Mouse (Mus musculus): ENCODE results near the gene S1pr4. TPM values are rescaled to one million over a fixed set of nuclear protein-coding genes. Genes with fewer than 3 reads are reported as not detected.

Gene S1pr4
- polyA plus RNA-seq, 1 experiment from 2014 or later: 0.53 TPM

- Histone ChIP-seq H3K9me3 (no peaks in the 10 kb centered on the region), H3K9ac (replicated peaks) (no peak within 1 kb of the TSS), H3K27me3 (peaks cover 99% of the 10 kb centered on the region), H3K27ac (no peak within 1 kb of the TSS), H3K36me3 (no peaks in the 10 kb centered on the region), H3K4me3 (replicated peaks) (no peak within 1 kb of the TSS), H3K4me2 (no peak within 1 kb of the TSS), H3K4me1 (replicated peaks) (peaks cover 6% of the 10 kb centered on the region)
- ATAC-seq (ENCODE audit: insufficient number of reproducible peaks, insufficient read depth, low FRiP score, low TSS enrichment, low read depth): no peak
- WGBS: 64% methylated on average over 28 of the region's 28 CpGs
Measured at GRCm38 (mm10) chr10:81455181-81455895, 44.6 kb downstream of the S1pr4 start, which contains the start of gene Nfic. Gene Nfic (minus strand): TSS chr10:81455635.

- H3K27ac ChIP-seq: no peak overlapping the region
- peaks cover 4% of the 10 kb centered on the region for H3K4me1 ChIP-seq (replicated peaks)
- no peak overlapping the region for H3K4me3 ChIP-seq (replicated peaks)
- H3K9me3 ChIP-seq: no peaks in the 10 kb centered on the region
- no peaks in the 10 kb centered on the region for H3K36me3 ChIP-seq
- ATAC-seq (ENCODE audit: insufficient number of reproducible peaks, insufficient read depth, low FRiP score, low TSS enrichment, low read depth): no peak
- WGBS: 79% methylated on average over 2 of the region's 2 CpGs
- H3K27me3 ChIP-seq: peaks cover 88% of the 10 kb centered on the region
- H3K9ac ChIP-seq (replicated peaks): no peak overlapping the region
- no peak overlapping the region for H3K4me2 ChIP-seq
Measured at GRCm38 (mm10) chr10:81454106-81454505, 45.8 kb downstream of the S1pr4 start.

GRCm38 (mm10) chr10:81452947-81453288, 47.0 kb downstream of the S1pr4 start:
- no peak overlapping the region for H3K27ac ChIP-seq
- H3K4me2 ChIP-seq: no peak overlapping the region
- ATAC-seq (ENCODE audit: insufficient number of reproducible peaks, insufficient read depth, low FRiP score, low TSS enrichment, low read depth): no peak
- H3K27me3 ChIP-seq: peaks cover 77% of the 10 kb centered on the region
- H3K36me3 ChIP-seq: no peaks in the 10 kb centered on the region
- WGBS: 3% methylated on average over 14 of the region's 14 CpGs
- H3K4me1 ChIP-seq (replicated peaks): peaks cover 4% of the 10 kb centered on the region
- no peaks in the 10 kb centered on the region for H3K9me3 ChIP-seq
- no peak overlapping the region; the same call in 1 of the 2 replicates for H3K9ac ChIP-seq (replicated peaks)
- H3K4me3 ChIP-seq (replicated peaks): 0 out of 2 replicates have a peak overlapping the region, but pooled peaks have one; percentile 3

- Histone ChIP-seq H3K27ac (no peak overlapping the region), H3K4me3 (replicated peaks) (0 out of 2 replicates have a peak overlapping the region, but pooled peaks have one; percentile 3), H3K4me1 (replicated peaks) (peaks cover 4% of the 10 kb centered on the region), H3K36me3 (no peaks in the 10 kb centered on the region), H3K4me2 (peak overlapping the region; percentile 17; the same call in 1 of the 2 replicates), H3K9ac (replicated peaks) (no peak overlapping the region; the same call in 1 of the 2 replicates), H3K9me3 (no peaks in the 10 kb centered on the region), H3K27me3 (peaks cover 72% of the 10 kb centered on the region)
- WGBS: 10% methylated on average over 36 of the region's 36 CpGs
- no peak for ATAC-seq (ENCODE audit: insufficient number of reproducible peaks, insufficient read depth, low FRiP score, low TSS enrichment, low read depth)
Measured at GRCm38 (mm10) chr10:81452237-81452946, 47.5 kb downstream of the S1pr4 start.

- Histone ChIP-seq H3K4me2 (no peak overlapping the region), H3K4me1 (replicated peaks) (peaks cover 4% of the 10 kb centered on the region), H3K27me3 (peaks cover 62% of the 10 kb centered on the region), H3K27ac (no peak overlapping the region), H3K36me3 (no peaks in the 10 kb centered on the region), H3K9me3 (no peaks in the 10 kb centered on the region), H3K4me3 (replicated peaks) (no peak overlapping the region), H3K9ac (replicated peaks) (no peak overlapping the region)
- 59% methylated on average over 6 of the region's 6 CpGs for WGBS
- ATAC-seq (ENCODE audit: insufficient number of reproducible peaks, insufficient read depth, low FRiP score, low TSS enrichment, low read depth): no peak
Measured at GRCm38 (mm10) chr10:81451365-81451745, 48.6 kb downstream of the S1pr4 start.

- no peak overlapping the region for H3K4me3 ChIP-seq (replicated peaks)
- no peak overlapping the region for H3K9ac ChIP-seq (replicated peaks)
- H3K27me3 ChIP-seq: peaks cover 56% of the 10 kb centered on the region
- ATAC-seq (ENCODE audit: insufficient number of reproducible peaks, insufficient read depth, low FRiP score, low TSS enrichment, low read depth): no peak
- no peak overlapping the region for H3K27ac ChIP-seq
- WGBS: 60% methylated on average over 9 of the region's 9 CpGs
- H3K4me1 ChIP-seq (replicated peaks): peaks cover 4% of the 10 kb centered on the region
- H3K4me2 ChIP-seq: no peak overlapping the region
- H3K9me3 ChIP-seq: no peaks in the 10 kb centered on the region
- no peaks in the 10 kb centered on the region for H3K36me3 ChIP-seq
Measured at GRCm38 (mm10) chr10:81450641-81451364, 49.1 kb downstream of the S1pr4 start.

- Histone ChIP-seq H3K36me3 (no peaks in the 10 kb centered on the region), H3K4me2 (no peak overlapping the region), H3K9ac (replicated peaks) (no peak overlapping the region), H3K27ac (no peak overlapping the region), H3K4me3 (replicated peaks) (no peak overlapping the region), H3K9me3 (no peaks in the 10 kb centered on the region), H3K27me3 (peaks cover 50% of the 10 kb centered on the region), H3K4me1 (replicated peaks) (peaks cover 4% of the 10 kb centered on the region)
- peak; percentile 64; the same call in 1 of the 2 replicates for ATAC-seq (ENCODE audit: insufficient number of reproducible peaks, insufficient read depth, low FRiP score, low TSS enrichment, low read depth)
- 2% methylated on average over 7 of the region's 7 CpGs for WGBS
Measured at GRCm38 (mm10) chr10:81450140-81450539, 49.8 kb downstream of the S1pr4 start.

Small RNA genes within 50 kb of the gene (microRNA-seq; reads per million reads assigned to microRNA genes)
- not detected for gene Gm25595

Other genes starting within 250 kb of the S1pr4 start
- gene Matk, start 247.2 kb downstream of the S1pr4 start, polyA plus RNA-seq (2016; fragmentation: Nextera tagmentation; extraction: Ambion mirVana): 4.2 and 4.9 TPM in 2 replicates
- gene Mrpl54, start 233.2 kb downstream of the S1pr4 start, polyA plus RNA-seq (2016; fragmentation: Nextera tagmentation; extraction: Ambion mirVana): 207 and 217 TPM in 2 replicates
- gene Apba3, start 233.2 kb downstream of the S1pr4 start, polyA plus RNA-seq (2016; fragmentation: Nextera tagmentation; extraction: Ambion mirVana): 48.8 and 53.1 TPM in 2 replicates
- 3.2 and 3.6 TPM in 2 replicates for gene Tjp3, start 208.6 kb downstream of the S1pr4 start, polyA plus RNA-seq (2016; fragmentation: Nextera tagmentation; extraction: Ambion mirVana)
- gene Pip5k1c, start 207.2 kb downstream of the S1pr4 start, polyA plus RNA-seq (2016; fragmentation: Nextera tagmentation; extraction: Ambion mirVana): 63.9 and 68.5 TPM in 2 replicates
- 57.7 and 58.7 TPM in 2 replicates for gene Cactin, start 179.0 kb downstream of the S1pr4 start, polyA plus RNA-seq (2016; fragmentation: Nextera tagmentation; extraction: Ambion mirVana)
- gene Tbxa2r, start 171.4 kb downstream of the S1pr4 start, polyA plus RNA-seq (2016; fragmentation: Nextera tagmentation; extraction: Ambion mirVana): 2.2 and 2.6 TPM in 2 replicates
- gene Gipc3, start 156.9 kb downstream of the S1pr4 start, polyA plus RNA-seq (2016; fragmentation: Nextera tagmentation; extraction: Ambion mirVana): 0.05 TPM in 1 of 2 replicates, not detected in the other
- gene Hmg20b, start 149.7 kb downstream of the S1pr4 start, polyA plus RNA-seq (2016; fragmentation: Nextera tagmentation; extraction: Ambion mirVana): 122 TPM in 2 replicates
- gene Mfsd12, start 142.6 kb downstream of the S1pr4 start, polyA plus RNA-seq (2016; fragmentation: Nextera tagmentation; extraction: Ambion mirVana): 12.5 and 13.3 TPM in 2 replicates
- 0.76 and 0.79 TPM in 2 replicates for gene 4930404N11Rik, start 134.3 kb downstream of the S1pr4 start, polyA plus RNA-seq (2016; fragmentation: Nextera tagmentation; extraction: Ambion mirVana)
- gene Fzr1, start 121.6 kb downstream of the S1pr4 start, polyA plus RNA-seq (2016; fragmentation: Nextera tagmentation; extraction: Ambion mirVana): 136 and 137 TPM in 2 replicates
- 71.9 and 74.6 TPM in 2 replicates for gene Dohh, start 115.7 kb downstream of the S1pr4 start, polyA plus RNA-seq (2016; fragmentation: Nextera tagmentation; extraction: Ambion mirVana)
- 3.3 and 3.8 TPM in 2 replicates for gene Gm48551, start 115.7 kb downstream of the S1pr4 start, polyA plus RNA-seq (2016; fragmentation: Nextera tagmentation; extraction: Ambion mirVana)
- 1.1 and 3.1 TPM in 2 replicates for gene Gm48552, start 111.1 kb downstream of the S1pr4 start, polyA plus RNA-seq (2016; fragmentation: Nextera tagmentation; extraction: Ambion mirVana)
- gene Smim24, start 107.1 kb downstream of the S1pr4 start, polyA plus RNA-seq (2016; fragmentation: Nextera tagmentation; extraction: Ambion mirVana): 2.9 and 3.0 TPM in 2 replicates
- 30.8 and 31.1 TPM in 2 replicates for gene Nfic, start 44.5 kb downstream of the S1pr4 start, polyA plus RNA-seq (2016; fragmentation: Nextera tagmentation; extraction: Ambion mirVana)
- 0.70 and 0.93 TPM in 2 replicates for gene Celf5, start 17.4 kb downstream of the S1pr4 start, polyA plus RNA-seq (2016; fragmentation: Nextera tagmentation; extraction: Ambion mirVana)
- gene Ncln, start 3.7 kb downstream of the S1pr4 start, polyA plus RNA-seq (2016; fragmentation: Nextera tagmentation; extraction: Ambion mirVana): 84.3 and 86.9 TPM in 2 replicates
- gene Gna15, start 24.1 kb upstream of the S1pr4 start, polyA plus RNA-seq (2016; fragmentation: Nextera tagmentation; extraction: Ambion mirVana): 1.2 and 1.4 TPM in 2 replicates
- 82.9 and 86.1 TPM in 2 replicates for gene Gna11, start 45.1 kb upstream of the S1pr4 start, polyA plus RNA-seq (2016; fragmentation: Nextera tagmentation; extraction: Ambion mirVana)
- gene Aes, start 59.4 kb upstream of the S1pr4 start, polyA plus RNA-seq (2016; fragmentation: Nextera tagmentation; extraction: Ambion mirVana): 453 and 478 TPM in 2 replicates
- 39.4 and 45.6 TPM in 2 replicates for gene Tle2, start 74.4 kb upstream of the S1pr4 start, polyA plus RNA-seq (2016; fragmentation: Nextera tagmentation; extraction: Ambion mirVana)
- 15.2 TPM in 2 replicates for gene Tle6, start 100.9 kb upstream of the S1pr4 start, polyA plus RNA-seq (2016; fragmentation: Nextera tagmentation; extraction: Ambion mirVana)
- gene BC025920, start 106.1 kb upstream of the S1pr4 start, polyA plus RNA-seq (2016; fragmentation: Nextera tagmentation; extraction: Ambion mirVana): 2.0 and 2.2 TPM in 2 replicates
- 55.8 and 57.5 TPM in 2 replicates for gene Sirt6, start 127.7 kb upstream of the S1pr4 start, polyA plus RNA-seq (2016; fragmentation: Nextera tagmentation; extraction: Ambion mirVana)
- 10.1 and 10.4 TPM in 2 replicates for gene Ankrd24, start 128.4 kb upstream of the S1pr4 start, polyA plus RNA-seq (2016; fragmentation: Nextera tagmentation; extraction: Ambion mirVana)
- gene Gm10778, start 148.9 kb upstream of the S1pr4 start, polyA plus RNA-seq (2016; fragmentation: Nextera tagmentation; extraction: Ambion mirVana): 4.9 and 5.1 TPM in 2 replicates
- 16.3 and 21.0 TPM in 2 replicates for gene Zfp433, start 204.7 kb upstream of the S1pr4 start, polyA plus RNA-seq (2016; fragmentation: Nextera tagmentation; extraction: Ambion mirVana)

All from limb, embryonic 12.5 days (tissue).